Mouse (Mus musculus) liver, embryonic 13.5 days (tissue): Measurements from ENCODE around the gene Fa2h. TPM values are rescaled to one million over a fixed set of nuclear protein-coding genes. Genes with fewer than 3 reads are reported as not detected.

Experiments used
- ATAC-seq: fragments of 200-750 bp; cut with Nextera tagmentation; 2 replicates; pipeline ENCODE4 v1.8.0; 2017; ENCODE audit warnings: low read depth, mild to moderate bottlenecking, moderate number of reproducible peaks, moderate library complexity
- DNase-seq: peaks from one replicate; pipeline ENCODE4 v3.0.0; 2022
- H3K27ac ChIP-seq: fragments of 300-500 bp; sonication (generic); 2 replicates; pipeline ENCODE4 v1.5.1; 2015; ENCODE audit warnings: moderate library complexity, mild to moderate bottlenecking, inconsistent platforms
- H3K27me3 ChIP-seq: fragments of 300-500 bp; sonication (generic); 2 replicates; pipeline ENCODE4 v1.6.1; 2015; ENCODE audit warnings: mild to moderate bottlenecking, inconsistent platforms
- H3K36me3 ChIP-seq: fragments of 300-500 bp; sonication (generic); 2 replicates; pipeline ENCODE4 v1.6.1; 2015; ENCODE audit warnings: mild to moderate bottlenecking, inconsistent platforms
- H3K4me1 ChIP-seq: fragments of 300-500 bp; sonication (generic); replicated peaks from 2 replicates; pipeline ENCODE4 v1.6.1; 2015; ENCODE audit warnings: inconsistent platforms
- H3K4me2 ChIP-seq: fragments of 300-500 bp; sonication (generic); 2 replicates; pipeline ENCODE4 v1.6.1; 2015; ENCODE audit warnings: inconsistent platforms, mild to moderate bottlenecking, moderate library complexity
- H3K4me3 ChIP-seq: fragments of 300-500 bp; sonication (generic); replicated peaks from 2 replicates; pipeline ENCODE4 v1.5.1; 2015; ENCODE audit warnings: mild to moderate bottlenecking, inconsistent platforms
- H3K9ac ChIP-seq: fragments of 300-500 bp; sonication (generic); 2 replicates; pipeline ENCODE4 v1.6.1; 2015; ENCODE audit warnings: mild to moderate bottlenecking, inconsistent platforms
- H3K9me3 ChIP-seq: fragments of 300-500 bp; sonication (generic); replicated peaks from 2 replicates; pipeline ENCODE4 v1.6.1; 2016; ENCODE audit warnings: inconsistent platforms
- WGBS: fragments of 180-500 bp; shearing (Covaris S2); methylation state at CpG from one replicate; pipeline ENCODE4 v1.1.7; 2015; ENCODE audit not compliant: insufficient replicate concordance; 5-methylcytosine and 5-hydroxymethylcytosine counted together
- polyA plus RNA-seq: library from polyadenylated mRNA; unstranded; fragments of >200 nt; fragmentation: Nextera tagmentation; extraction: Ambion mirVana; gene quantifications from 2 replicates; pipeline ENCODE4 v1.2.1, GENCODE M21; 2015

Gene Fa2h
- not detected in 2 replicates for polyA plus RNA-seq

DNA sequence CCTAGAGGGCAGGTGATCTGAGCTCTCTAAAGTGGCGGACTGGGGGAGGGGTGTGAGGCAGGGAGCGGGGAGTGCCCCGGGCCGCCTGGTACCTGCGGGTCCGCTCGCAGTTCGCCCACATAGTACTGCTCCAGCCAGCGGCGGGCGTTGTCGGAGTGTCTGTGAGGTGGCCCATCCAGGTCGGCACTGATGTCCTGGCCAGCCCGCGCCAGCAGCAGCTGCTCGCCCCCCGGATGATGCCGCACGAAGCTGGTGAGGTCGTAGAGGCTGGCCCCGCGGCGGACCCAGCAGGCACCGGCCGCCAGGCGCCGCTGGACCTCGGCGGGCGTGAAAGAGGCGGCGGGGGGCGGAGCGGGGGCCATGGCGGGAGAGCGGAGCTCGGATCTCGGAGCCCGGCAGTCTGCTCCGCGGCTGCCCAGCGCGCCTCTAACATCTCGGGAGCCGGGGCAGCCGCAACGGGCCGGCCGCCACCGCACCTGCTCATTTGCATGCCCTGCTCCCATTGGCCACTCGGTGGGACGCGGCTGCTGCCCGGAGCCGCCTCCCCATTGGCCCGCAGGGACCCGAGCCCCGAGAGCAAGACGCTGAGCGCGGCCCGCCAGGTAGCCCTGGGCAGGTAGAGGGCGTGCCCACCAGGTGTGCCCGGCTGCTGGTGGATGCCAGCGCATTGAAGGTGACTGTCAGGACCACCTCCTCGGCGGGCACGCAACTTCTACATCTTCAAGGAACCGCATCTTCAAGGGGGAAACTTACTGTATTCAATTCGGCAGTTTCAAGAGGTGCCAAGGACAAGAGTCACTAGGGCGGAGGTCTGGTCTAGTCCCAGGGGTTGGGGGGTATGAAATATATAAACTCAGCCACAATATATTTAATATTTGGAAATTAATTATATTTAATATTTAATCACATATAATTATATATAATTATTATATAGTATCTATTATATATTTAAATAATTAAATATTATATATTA, at the start of gene Fa2h:
Gene Fa2h (minus strand): TSS at position 434 of the 973 bp plus-strand sequence.
- peak within 1 kb of the TSS; percentile 75 for H3K4me2 ChIP-seq
- H3K4me3 ChIP-seq: peak within 1 kb of the TSS; percentile 51
- peak; percentile 96 for ATAC-seq
- no peak within 1 kb of the TSS for H3K27ac ChIP-seq
- WGBS: 2% methylated on average over 69 of the region's 71 CpGs
- no peaks in the 10 kb centered on the region for H3K36me3 ChIP-seq
- H3K9ac ChIP-seq: peak within 1 kb of the TSS; percentile 36
- H3K27me3 ChIP-seq: peaks cover 84% of the 10 kb centered on the region
- H3K4me1 ChIP-seq: peaks cover 12% of the 10 kb centered on the region
- DNase-seq: peak; percentile 72
- no peaks in the 10 kb centered on the region for H3K9me3 ChIP-seq

DNA sequence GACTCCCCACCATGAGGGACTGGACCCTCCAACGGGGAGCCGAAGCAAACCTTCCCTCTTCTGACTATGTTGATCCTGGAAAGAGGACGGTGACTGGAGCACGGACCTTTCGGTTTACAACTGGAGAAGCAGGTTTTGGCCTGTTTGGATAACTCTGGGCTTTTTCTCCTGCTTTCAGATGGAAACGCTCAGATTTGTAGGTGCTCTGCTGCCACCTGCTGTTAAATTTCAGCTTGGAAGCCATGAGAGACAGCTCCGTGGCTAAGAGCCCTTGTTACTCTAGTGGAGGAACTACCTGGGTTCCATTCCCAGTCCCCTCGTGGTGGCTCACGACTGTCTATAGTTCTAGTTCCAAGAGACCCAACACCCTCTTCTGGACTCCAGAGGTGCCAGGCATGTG, 45.6 kb upstream of the Fa2h start:
- Histone ChIP-seq H3K27me3 (0 out of 2 replicates have a peak, but pooled peaks cover 5% of the 10 kb centered on the region), H3K9ac (no peak overlapping the region), H3K4me2 (no peak overlapping the region), H3K4me3 (no peak overlapping the region), H3K4me1 (no peaks in the 10 kb centered on the region), H3K9me3 (no peaks in the 10 kb centered on the region), H3K36me3 (no peaks in the 10 kb centered on the region), H3K27ac (no peak overlapping the region)
- no peak for ATAC-seq
- peak; percentile 15 for DNase-seq
- WGBS: 19% methylated on average over 9 of the region's 9 CpGs

DNA sequence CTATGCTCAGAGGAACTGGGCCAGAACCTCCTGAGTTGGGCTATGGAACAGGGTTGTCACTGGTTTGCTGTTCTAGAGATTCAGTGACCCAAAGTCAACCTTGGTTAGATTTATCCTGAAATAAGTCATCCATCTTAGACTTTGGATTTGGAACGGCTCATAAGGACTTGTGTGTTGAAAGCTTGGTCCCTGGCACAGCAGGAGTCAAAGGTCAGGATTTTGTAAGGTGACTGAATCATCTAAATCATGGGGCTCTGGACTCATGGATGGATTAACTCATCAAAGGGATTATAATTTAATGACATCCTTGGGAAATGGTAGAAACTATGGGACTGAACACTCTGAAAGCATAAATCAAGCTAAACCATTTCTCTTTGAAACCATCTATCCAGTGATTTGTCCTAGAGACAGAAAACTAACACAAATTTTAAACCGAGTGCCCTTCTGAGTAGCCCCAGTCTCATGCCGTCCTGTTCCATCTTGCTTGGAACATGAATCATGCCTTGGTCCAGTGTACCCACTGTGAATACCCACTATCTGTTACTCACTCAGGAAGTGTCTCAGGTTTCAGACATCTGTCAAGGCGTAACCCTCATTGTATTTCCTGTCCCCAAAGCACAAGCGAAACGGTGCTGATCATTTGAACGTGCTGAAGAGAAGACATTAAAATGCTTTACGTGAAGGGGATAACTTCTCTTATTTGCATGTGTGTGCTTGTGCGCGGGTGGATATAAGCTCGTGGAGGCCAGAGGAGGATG, 41.6 kb upstream of the Fa2h start:
- Histone ChIP-seq H3K36me3 (no peaks in the 10 kb centered on the region), H3K9me3 (no peaks in the 10 kb centered on the region), H3K4me3 (no peak overlapping the region), H3K4me2 (no peak overlapping the region), H3K27me3 (0 out of 2 replicates have a peak, but pooled peaks cover 3% of the 10 kb centered on the region), H3K9ac (no peak overlapping the region), H3K4me1 (no peaks in the 10 kb centered on the region), H3K27ac (no peak overlapping the region)
- WGBS: 45% methylated on average over 11 of the region's 11 CpGs
- ATAC-seq (no peak), DNase-seq (no peak)

DNA sequence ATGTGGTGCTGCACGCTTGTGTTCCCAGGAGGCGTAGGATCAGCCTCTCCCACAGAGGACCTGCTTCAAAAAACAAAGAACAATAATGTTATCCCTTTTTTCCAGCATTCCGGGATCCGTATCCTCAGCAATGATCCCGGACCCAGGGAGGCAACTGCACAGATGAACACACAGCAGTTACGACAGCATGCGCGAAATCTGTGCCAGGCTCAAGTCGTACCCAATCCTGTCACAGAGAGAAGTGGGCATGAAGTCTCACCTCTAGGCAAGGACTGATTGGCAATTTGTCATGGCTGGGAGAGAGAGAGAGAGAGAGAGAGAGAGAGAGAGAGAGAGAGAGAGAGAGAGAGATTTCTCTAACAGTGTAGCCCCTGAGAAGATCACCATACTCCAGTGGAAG, 31.0 kb upstream of the Fa2h start:
- no peaks in the 10 kb centered on the region for H3K4me1 ChIP-seq
- H3K9ac ChIP-seq: no peak overlapping the region
- no peak overlapping the region for H3K4me3 ChIP-seq
- no peaks in the 10 kb centered on the region for H3K27me3 ChIP-seq
- no peaks in the 10 kb centered on the region for H3K36me3 ChIP-seq
- H3K9me3 ChIP-seq: no peaks in the 10 kb centered on the region
- H3K4me2 ChIP-seq: no peak overlapping the region
- ATAC-seq (no peak), DNase-seq (no peak)
- WGBS: 82% methylated on average over 9 of the region's 9 CpGs
- no peak overlapping the region for H3K27ac ChIP-seq

DNA sequence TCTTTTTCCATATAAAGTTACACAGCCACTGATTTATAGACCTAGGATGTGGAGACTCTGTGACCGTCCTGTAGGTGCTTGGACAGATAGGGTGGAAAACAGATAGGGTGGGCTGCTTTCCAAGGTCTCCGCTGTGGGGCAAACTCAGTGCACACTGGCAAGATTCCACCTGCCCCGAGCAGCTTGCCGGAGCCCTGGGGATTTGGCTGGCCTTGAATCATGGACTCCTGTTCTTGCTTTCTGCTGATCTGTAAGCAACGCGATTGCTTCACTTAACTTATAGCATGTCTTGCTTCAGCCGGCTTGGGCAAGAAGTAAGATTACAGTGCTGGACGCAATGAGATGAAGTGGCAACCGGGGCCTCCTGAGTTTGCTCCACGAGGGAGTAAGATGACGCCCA, 30.6 kb upstream of the Fa2h start:
- WGBS: 71% methylated on average over 11 of the region's 11 CpGs
- Histone ChIP-seq H3K4me3 (no peak overlapping the region), H3K36me3 (no peaks in the 10 kb centered on the region), H3K27ac (no peak overlapping the region), H3K27me3 (0 out of 2 replicates have a peak, but pooled peaks cover 3% of the 10 kb centered on the region), H3K4me2 (no peak overlapping the region), H3K4me1 (no peaks in the 10 kb centered on the region), H3K9ac (no peak overlapping the region), H3K9me3 (no peaks in the 10 kb centered on the region)
- ATAC-seq (no peak), DNase-seq (no peak)

DNA sequence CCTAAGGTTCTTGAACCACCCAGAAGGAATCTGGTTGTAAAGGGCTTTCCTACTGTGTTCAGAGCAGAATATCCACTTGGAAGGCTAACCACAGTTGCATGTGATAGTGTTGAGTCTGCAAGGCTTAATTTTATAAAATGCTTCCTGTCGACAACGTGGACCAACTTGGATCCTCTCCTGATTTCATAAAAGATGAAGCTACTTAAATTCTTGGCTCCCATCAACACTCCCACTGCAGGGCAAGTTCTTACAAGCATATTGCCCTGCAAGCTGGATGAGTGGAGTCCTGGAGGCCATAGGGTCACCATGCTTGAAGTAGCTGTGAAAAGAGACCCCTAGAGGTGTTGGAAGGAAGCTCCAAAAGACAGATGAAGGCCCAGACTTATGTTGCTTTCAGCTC, 29.0 kb upstream of the Fa2h start:
- 58% methylated on average over 2 of the region's 2 CpGs for WGBS
- no peak overlapping the region for H3K27ac ChIP-seq
- no peak overlapping the region for H3K4me3 ChIP-seq
- no peak overlapping the region for H3K9ac ChIP-seq
- DNase-seq (no peak), ATAC-seq (no peak)
- H3K4me1 ChIP-seq: no peaks in the 10 kb centered on the region
- H3K4me2 ChIP-seq: no peak overlapping the region
- H3K36me3 ChIP-seq: no peaks in the 10 kb centered on the region
- 0 out of 2 replicates have a peak, but pooled peaks cover 11% of the 10 kb centered on the region for H3K27me3 ChIP-seq
- no peaks in the 10 kb centered on the region for H3K9me3 ChIP-seq

DNA sequence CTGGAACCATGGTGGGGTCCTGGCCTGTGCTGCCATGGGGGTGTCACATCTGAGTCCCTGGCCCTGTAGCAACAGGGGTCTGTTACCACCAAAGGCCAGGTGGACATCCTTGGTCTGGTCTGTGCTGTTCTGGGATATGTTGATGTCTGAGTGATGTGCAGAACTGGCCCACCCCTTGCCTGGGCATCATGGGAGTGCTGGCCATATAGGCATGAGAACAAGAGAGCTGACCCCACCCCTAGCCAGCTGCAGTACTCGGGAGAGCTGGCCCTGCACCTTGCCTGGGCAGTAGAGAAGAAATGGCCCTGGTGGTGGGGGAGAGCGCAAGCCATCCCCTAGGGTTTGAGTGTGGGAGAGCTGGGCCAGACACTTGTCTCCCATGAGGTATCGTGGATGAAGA, 25.5 kb upstream of the Fa2h start:
- Histone ChIP-seq H3K9ac (no peak overlapping the region), H3K4me1 (no peaks in the 10 kb centered on the region), H3K27me3 (0 out of 2 replicates have a peak, but pooled peaks cover 19% of the 10 kb centered on the region), H3K27ac (no peak overlapping the region), H3K4me2 (no peak overlapping the region), H3K9me3 (no peaks in the 10 kb centered on the region), H3K36me3 (no peaks in the 10 kb centered on the region), H3K4me3 (no peak overlapping the region)
- no peak for ATAC-seq
- DNase-seq: no peak
- WGBS: 60% methylated on average over 3 of the region's 3 CpGs

DNA sequence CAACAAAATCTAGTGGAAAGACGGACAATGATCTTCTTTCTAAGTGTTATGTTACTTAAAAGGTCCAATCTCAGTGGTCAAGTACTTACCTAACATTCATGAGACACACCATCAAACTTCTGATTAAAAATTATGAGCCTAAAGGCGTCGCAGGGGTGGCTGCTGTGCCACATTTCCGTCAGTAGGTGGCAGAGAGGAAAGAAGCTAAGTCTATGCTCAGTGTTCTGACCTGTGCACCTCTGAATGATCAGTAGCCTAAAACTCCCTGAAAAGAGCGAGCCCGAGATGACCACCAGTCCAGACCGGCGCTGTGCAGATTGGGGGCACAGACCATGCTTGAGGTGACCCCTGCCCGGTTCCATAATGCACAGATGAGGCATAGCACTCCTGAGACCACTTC, 25.0 kb upstream of the Fa2h start:
- ATAC-seq: no peak
- Histone ChIP-seq H3K4me2 (no peak overlapping the region), H3K4me1 (no peaks in the 10 kb centered on the region), H3K27ac (no peak overlapping the region), H3K9ac (no peak overlapping the region), H3K4me3 (no peak overlapping the region), H3K9me3 (no peaks in the 10 kb centered on the region), H3K27me3 (0 out of 2 replicates have a peak, but pooled peaks cover 19% of the 10 kb centered on the region), H3K36me3 (no peaks in the 10 kb centered on the region)
- 23% methylated on average over 9 of the region's 9 CpGs for WGBS
- no peak for DNase-seq

DNA sequence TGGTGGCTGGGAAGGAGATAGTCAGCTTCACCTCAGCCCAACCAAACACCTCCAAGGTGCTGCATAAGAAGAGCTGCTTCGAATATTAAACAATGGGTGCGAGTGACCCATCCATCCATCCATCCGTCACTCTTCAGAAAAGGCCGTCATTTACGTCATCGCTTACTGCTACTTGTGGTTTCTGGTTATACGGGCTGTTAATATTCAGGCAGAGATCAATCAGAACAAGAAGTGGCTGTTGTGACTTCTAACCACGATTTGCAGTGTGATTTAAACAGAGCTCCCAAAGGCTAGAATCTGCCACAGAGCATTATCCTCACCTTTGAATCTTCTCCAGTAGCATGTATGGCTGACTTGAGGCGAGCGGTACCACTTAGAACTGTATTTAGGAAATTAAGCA, 23.6 kb upstream of the Fa2h start:
- Histone ChIP-seq H3K27me3 (0 out of 2 replicates have a peak, but pooled peaks cover 19% of the 10 kb centered on the region), H3K4me3 (no peak overlapping the region), H3K9me3 (no peaks in the 10 kb centered on the region), H3K36me3 (no peaks in the 10 kb centered on the region), H3K4me2 (no peak overlapping the region), H3K27ac (no peak overlapping the region), H3K9ac (no peak overlapping the region), H3K4me1 (no peaks in the 10 kb centered on the region)
- 62% methylated on average over 10 of the region's 10 CpGs for WGBS
- DNase-seq (no peak), ATAC-seq (no peak)

DNA sequence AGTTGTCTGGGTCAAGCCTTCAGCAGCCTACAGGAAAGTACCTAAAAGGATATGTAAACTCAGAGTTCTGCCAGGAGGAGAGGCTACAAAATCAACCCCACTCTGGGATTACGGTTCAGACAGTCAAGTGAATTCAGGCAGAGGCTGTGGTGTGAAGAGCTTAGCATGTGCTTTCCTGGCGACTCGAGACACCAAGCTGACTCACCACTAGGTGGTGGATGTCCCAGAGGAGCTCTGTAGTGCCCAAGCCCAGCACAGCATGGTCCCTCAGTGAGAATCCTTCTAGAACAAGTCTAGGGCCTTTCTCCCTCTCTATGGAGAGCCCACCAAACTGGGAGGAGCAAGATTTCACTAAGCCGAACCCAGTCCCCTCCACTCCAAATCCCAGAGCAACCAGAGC, 9.8 kb upstream of the Fa2h start:
- Histone ChIP-seq H3K4me3 (no peak overlapping the region), H3K36me3 (no peaks in the 10 kb centered on the region), H3K9me3 (no peaks in the 10 kb centered on the region), H3K27me3 (0 out of 2 replicates have a peak, but pooled peaks cover 6% of the 10 kb centered on the region), H3K4me2 (no peak overlapping the region), H3K27ac (no peak overlapping the region), H3K9ac (no peak overlapping the region), H3K4me1 (no peaks in the 10 kb centered on the region)
- WGBS: 27% methylated on average over 4 of the region's 4 CpGs
- DNase-seq (no peak), ATAC-seq (no peak)

DNA sequence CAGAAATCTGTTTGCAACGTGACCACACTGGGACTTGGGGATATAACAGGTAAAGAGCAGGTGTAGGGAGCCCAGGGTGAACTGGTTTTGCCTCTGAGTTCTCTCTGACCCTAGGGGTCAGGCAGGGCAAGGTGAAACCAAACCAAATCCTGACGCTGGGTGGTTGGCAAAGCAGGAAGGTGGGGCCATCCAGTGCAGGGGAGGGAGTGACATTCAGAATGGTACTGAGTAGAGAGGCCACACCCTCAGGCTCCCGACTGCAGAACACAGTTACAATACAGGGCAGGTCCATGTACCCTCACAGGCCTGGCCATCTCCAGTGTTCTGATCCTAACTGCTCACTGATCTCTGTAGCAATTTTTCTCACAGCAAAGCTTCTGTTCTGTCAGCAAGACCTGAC, 2.4 kb downstream of the Fa2h start:
- WGBS: 14% methylated on average over 3 of the region's 3 CpGs
- no peak overlapping the region for H3K4me2 ChIP-seq

More for the DNA sequence above, 2.4 kb downstream of the Fa2h start:
- Histone ChIP-seq H3K27ac (no peak overlapping the region), H3K9ac (no peak overlapping the region), H3K36me3 (no peaks in the 10 kb centered on the region), H3K27me3 (peaks cover 83% of the 10 kb centered on the region), H3K4me3 (no peak overlapping the region), H3K9me3 (no peaks in the 10 kb centered on the region), H3K4me1 (peaks cover 12% of the 10 kb centered on the region)
- DNase-seq: no peak
- ATAC-seq: no peak
